Mouse (Mus musculus): ENCODE data around the gene Galntl6. TPM values are rescaled to one million over a fixed set of nuclear protein-coding genes. Genes with fewer than 3 reads are reported as not detected.

The Galntl6 gene
- total RNA-seq, 2 experiments from 2014 or later: not detected

DNA sequence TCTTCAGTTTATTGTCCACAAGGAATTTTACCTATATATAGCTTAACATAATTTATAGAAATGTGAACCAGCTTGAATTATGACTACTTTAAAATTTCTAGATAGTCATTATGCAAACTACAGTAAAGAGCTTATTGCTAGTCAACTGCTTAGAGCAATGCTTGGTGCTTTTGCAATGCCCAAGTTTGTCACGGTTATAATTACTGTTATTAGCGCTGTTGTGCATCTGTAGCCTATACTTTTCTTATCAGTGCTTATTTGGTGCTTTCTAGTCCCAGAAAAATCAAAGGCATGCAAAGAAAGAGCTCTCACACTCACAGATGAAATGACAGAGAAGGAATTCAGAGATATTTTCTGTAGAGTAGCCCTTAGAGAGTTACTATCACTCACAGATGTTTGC is 599.0 kb downstream of the Galntl6 start:
- no peak for DNase-seq
- intact Hi-C loops (cut with DNase I): no loop called here

DNA sequence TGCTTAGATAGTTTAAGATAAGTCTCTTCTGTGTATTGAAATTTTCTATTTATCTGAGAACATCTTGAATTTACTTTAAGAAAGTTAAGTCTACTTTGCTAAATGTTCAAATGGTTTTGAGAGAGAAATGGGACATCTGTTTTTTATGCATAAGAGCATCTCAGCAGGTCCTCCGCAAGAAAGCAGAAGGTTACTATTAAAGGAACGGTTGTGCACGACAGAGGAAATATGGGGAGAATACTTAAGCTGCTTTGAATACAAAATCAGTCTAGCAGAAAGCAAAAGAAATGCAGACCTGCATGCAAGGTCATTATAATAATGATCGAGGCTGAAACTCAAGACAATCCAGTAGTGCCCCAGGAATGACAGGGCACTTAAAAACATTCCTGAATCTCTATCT is 621.0 kb downstream of the Galntl6 start:
- intact Hi-C loops (cut with DNase I): no loop called here
- no peak for DNase-seq

GRCm38 (mm10) chr8:58290080-58290479 is 622.4 kb downstream of the Galntl6 start:
- intact Hi-C loops (cut with DNase I): no loop called here
- no peak for DNase-seq

DNA sequence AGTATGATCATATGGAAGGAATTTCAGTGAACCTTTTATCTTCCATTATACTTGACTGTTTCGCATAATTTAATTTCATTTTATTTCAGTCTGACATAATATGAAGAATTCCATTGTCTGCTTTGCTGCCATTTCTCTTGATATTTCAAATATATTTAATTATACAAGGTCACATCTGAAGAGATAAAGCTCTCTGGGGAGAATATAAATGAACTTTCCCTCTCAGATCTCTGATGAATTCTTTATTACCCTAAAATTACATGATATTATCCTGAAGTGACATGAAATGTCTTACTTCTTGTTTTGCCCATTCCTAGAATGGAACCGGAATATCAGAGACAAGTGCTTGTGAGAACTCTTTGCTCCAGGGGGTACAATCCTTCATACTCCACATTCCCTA is 647.0 kb downstream of the Galntl6 start:
- intact Hi-C loops (cut with DNase I): no loop called here
- DNase-seq: no peak

GRCm38 (mm10) chr8:58258577-58259315 is 653.7 kb downstream of the Galntl6 start:
- DNase-seq: no peak
- intact Hi-C loops (cut with DNase I): no loop called here

- DNase-seq: no peak
- intact Hi-C loops (cut with DNase I): no loop called here
Observed at GRCm38 (mm10) chr8:58253620-58254019, 658.8 kb downstream of the Galntl6 start.

- intact Hi-C loops (cut with DNase I): no loop called here
- no peak for DNase-seq
Observed at GRCm38 (mm10) chr8:58244830-58245229, 667.6 kb downstream of the Galntl6 start.

DNA sequence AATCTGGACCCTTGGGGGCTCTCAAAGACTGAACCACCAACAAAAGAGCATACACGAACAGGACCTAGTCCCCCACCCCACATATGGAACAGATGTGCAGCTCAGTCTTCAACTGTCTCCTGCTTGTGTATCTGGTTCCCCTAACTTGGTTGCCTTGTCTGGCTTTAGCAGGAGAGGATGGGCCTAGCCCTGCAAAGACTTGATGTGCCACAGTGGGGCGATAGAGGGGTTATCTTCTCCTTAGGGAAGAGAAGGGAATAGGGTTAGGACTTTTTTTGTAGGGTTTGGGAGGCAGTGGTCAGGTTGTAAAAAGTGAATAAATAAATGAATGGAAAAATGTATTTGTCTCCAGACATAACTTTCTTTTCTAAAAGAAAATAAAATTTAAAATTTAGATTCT is 678.2 kb downstream of the Galntl6 start:
- no peak for DNase-seq
- intact Hi-C loops (cut with DNase I): no loop called here

DNA sequence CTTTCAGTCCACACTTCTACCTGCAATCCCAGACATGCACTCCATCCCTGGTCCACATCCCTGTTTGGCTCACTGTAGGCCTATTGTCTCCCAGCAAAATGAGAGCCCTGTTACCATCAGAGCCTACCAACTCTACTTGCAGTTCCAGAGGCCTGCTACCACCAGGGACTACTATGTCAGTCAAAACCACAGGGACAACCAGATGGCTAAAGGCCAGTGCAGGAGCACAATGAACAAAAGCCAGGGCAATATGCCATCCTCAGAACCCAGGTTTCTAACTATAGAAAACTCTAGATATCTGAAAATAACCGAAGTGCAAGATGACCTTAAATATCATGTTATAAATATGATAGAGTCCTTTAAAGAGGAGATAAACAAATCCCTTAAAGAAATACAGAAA is 683.7 kb downstream of the Galntl6 start:
- intact Hi-C loops (cut with DNase I): no loop called here
- peak; percentile 4 to 6 for DNase-seq

DNA sequence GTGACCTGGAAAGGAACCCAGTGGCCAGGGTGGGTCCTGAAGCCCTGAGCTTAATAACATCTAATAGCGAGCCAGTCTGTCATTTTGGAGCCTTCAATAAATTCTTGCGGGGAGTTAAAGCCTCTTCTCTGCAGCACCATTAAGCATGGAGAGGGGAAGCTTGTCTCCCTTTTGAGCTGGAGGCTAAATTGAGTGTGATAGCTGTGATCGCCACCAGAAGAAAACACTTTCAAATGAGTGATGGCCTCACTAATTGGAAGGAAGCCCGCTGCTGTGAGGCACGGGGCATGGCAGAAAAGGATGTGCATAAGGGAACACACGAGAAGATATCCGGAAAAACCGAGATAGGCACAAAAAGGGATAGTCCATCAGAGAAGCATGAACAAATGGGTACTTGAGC is 694.6 kb downstream of the Galntl6 start:
- DNase-seq: no peak
- intact Hi-C loops (cut with DNase I): no loop called here

DNA sequence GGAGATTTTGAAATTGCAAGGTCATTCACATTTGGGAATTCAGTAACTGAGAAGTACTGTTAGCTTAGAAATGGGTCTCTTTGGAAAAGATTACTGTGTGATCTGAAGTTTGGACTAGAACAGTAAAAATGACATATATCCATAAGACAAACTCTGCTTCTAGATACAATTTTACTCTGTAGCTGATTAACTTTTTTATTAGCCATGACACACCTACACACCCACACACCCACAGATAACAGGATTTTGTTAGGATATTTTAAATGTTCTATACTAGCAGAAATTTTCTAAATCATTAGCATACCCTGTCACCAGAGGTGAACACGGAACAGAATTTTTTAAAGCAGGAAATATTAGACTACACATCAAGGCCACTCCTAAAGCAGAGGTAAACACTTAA is 722.7 kb downstream of the Galntl6 start:
- DNase-seq: no peak
- intact Hi-C loops (cut with DNase I): no loop called here

- peak; percentile 7 to 27 for DNase-seq
Observed at GRCm38 (mm10) chr8:58146961-58147360, 765.5 kb downstream of the Galntl6 start.

GRCm38 (mm10) chr8:58086733-58087132 is 825.7 kb downstream of the Galntl6 start:
- no peak for DNase-seq
- intact Hi-C loops (cut with DNase I): no loop called here

More at GRCm38 (mm10) chr8:58146961-58147360, 765.5 kb downstream of the Galntl6 start:
- intact Hi-C loops (cut with DNase I): no loop called here

DNA sequence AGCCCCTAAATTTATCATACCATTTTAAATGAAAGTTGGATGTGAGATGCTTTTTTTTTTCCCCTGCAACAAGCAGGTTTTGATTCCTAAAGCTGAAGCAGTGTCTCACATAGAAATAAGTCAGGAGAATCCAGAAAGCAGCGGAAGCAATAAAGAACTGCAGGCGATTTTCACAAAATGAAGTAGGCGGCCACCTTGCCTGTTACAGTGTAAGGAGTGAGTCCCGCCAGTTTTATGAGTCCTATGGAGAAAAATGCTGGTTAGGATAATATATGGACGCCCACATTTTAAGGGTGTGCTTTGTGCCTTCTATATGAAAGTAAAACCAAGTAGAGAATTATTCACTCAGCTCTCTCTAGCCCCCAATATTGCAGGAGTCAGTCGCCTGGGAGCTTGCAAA is 827.5 kb downstream of the Galntl6 start:
- intact Hi-C loops (cut with DNase I): no loop called here
- no peak for DNase-seq

DNA sequence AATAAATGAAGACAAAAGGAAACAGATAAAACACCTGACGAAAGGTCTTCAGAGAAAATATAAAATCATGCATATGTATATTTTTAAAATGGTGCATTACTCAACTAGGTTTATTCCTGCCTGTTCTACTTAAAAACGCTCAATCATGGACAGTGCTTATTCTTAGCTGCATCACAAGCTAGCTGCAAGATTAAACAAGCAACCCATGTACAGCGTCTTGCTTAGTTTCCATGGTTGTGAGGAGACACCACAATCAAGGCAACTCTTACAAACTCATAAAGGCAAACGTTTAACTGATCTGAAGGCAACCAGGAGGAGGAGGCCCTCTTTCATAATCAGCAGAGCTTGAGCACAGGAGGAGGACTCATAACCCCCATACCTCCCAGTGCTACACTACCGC is 830.7 kb downstream of the Galntl6 start:
- intact Hi-C loops (cut with DNase I): no loop called here
- no peak for DNase-seq

DNA sequence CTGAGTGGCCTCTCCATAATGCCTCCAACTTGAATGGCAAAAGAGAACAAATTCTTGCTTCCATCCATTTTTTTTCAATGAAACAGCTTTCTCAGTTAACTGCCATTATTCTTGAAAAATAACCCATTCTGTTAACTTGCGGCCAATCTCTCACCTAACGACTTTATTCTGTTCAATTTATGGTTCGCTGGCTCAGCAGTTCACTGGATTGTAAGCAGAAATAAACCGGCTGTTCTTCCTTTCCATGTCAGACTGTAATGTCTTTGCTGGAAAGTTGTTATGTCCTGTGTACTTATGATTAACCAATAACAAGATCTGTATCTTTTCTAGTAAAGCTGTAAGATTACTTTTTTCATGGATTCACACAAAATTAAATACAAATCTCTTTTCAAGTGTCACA is 837.8 kb downstream of the Galntl6 start:
- DNase-seq: no peak

GRCm38 (mm10) chr8:58073733-58074132 is 838.7 kb downstream of the Galntl6 start:
- intact Hi-C loops (cut with DNase I): no loop called here

More for the DNA sequence above, 837.8 kb downstream of the Galntl6 start:
- intact Hi-C loops (cut with DNase I): no loop called here

DNA sequence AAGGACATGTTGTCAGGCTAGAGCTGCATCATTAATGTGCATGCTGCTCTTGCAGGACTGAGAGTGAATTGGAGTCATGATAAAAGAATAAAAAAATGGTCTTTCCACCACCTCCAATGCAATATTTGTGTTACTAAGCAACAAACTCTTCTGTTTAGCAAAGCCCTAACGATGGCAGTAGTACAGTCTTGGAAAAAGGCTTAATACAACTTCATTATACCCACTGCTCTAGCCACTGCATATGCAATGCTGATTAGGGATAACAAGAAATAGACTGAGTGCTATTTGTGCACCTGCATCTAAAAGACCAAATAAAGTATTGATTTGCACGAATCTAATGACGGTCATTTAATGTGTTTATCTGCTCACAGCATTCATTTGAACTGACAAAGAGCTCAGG is 880.2 kb downstream of the Galntl6 start:
- no peak for DNase-seq
- intact Hi-C loops (cut with DNase I): no loop called here

More at GRCm38 (mm10) chr8:58073733-58074132, 838.7 kb downstream of the Galntl6 start:
- DNase-seq: no peak

DNA sequence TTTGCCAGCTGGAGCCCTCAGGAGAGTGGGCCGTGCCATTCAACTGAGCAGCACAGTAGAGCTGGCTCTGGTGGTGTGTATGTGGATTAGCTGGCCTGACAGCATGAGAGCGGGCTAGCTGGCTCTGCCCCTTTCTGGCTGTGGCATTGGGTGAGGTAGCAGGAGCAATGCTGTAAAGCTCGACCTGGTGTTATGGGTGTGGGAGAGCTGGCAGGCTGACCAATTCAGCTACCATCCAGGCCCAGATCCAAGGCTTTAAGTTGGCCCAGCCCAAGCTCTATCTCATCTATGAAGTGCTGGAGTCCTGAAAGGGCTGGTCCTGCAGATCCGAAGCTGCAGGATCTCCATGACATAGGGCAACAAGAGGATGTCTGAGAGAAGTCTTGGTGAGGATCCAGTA is 886.9 kb downstream of the Galntl6 start:
- intact Hi-C loops (cut with DNase I): no loop called here
- no peak for DNase-seq

- peak in 1 of 2 experiments; percentile 1 for DNase-seq
- intact Hi-C loops (cut with DNase I): no loop called here
Observed at GRCm38 (mm10) chr8:58025094-58025493, 887.3 kb downstream of the Galntl6 start.

DNA sequence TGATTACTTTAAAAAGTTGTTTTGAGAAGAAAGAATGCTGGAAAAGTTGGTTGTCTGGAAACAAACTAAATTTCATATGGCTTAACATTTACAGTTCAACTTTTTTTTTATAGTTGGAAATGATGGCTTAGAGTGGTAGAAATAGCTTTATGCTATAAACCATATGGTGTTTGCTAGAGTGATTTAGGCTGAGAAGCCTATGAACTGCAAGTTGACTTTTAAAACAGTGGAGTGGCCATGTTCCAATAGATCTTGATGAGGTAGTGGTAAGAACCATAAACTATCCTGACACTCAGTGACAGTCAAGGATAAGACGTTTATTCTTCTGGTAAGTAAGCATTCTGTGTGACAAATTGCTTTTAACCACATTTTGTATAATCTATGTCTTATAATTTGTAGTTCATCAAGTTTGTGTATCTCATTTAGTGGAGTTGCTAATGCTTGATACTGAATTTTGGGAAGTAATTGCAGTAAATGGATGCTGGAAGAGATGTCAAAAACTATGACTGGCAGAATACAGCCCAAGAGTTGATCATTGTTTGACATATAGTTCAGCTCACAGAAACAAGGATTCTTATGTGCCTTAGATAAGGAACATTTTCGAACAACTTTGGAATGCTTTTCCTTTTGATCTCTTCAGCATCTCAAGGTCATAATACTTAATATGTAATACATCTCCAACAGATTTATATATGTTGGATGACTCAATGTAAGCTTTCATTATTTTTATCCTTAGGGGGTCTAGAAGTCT is 888.8 kb downstream of the Galntl6 start:
- intact Hi-C loops (cut with DNase I): no loop called here
- DNase-seq: no peak

Measured in heart, postnatal 14 days (tissue).